Mouse (Mus musculus): Measurements from ENCODE around the gene Wfdc21.
A peak's percentile ranks its signal among the peaks of the same experiment; 100 is the strongest.

Wfdc21 gene

DNA sequence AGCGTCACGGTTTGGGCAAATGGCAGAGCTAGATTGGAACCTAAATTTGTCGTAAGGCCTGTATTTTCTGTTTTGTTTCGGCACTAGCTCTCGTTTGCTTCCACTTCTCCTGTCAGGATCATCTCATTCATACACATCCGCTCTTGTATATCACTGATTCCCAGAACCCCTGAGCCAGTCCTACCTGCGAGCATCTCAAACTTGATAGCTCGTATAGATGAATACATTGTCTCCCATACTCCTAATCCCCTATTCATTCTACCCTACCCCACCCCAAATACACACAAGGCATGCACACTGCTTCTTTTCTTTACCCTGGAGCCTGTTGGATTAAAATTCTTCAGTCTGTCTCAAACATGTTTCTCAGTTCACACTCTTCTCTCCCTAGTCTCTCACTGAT is 7.5 kb downstream of the Wfdc21 start:
- no peak for DNase-seq

- no peak for DNase-seq
These were observed 20.6 kb downstream of the Wfdc21 start for GRCm38 (mm10) chr11:83767306-83767705.

GRCm38 (mm10) chr11:83768976-83769375 is 22.2 kb downstream of the Wfdc21 start:
- DNase-seq: no peak

DNA sequence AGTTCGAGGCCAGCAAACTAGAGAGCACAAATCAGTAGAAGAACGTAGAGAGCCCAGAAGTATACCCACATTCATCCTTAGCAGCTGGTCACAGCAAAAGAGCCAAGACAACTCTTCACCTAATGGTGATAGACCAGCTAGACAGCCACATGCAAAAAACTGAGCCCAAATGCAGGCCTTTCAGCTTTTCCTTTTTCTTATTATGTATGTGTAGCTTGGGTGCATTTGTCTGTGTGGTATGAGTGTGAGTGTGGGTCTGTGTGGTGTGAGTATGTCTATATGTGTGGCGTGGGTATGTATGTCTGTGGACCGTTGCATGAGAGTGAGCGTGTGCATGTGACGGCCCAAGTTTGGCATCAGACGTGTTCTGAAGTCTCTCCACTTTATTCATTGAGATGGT is 24.3 kb downstream of the Wfdc21 start:
- no peak for DNase-seq

DNA sequence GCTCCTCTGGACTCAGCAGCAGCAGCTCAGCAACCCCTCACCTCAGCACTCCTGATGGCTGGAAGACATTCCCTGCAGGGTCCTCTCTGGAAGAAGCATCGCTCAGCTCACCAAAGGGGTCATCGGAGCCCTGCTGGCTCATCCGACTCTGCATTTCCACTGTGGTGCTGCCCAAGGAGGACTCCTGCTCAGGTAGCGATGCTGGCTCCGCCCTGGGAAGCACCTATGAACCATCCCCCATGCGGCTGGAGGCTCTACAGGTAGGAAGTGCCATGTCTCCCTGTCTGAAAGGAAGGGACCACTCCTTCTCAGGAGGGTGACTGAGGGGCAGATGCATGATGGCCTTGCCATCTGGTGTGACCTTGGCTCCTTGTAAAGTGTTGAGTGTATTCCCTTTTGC is 25.6 kb downstream of the Wfdc21 start:
- DNase-seq: no peak

DNA sequence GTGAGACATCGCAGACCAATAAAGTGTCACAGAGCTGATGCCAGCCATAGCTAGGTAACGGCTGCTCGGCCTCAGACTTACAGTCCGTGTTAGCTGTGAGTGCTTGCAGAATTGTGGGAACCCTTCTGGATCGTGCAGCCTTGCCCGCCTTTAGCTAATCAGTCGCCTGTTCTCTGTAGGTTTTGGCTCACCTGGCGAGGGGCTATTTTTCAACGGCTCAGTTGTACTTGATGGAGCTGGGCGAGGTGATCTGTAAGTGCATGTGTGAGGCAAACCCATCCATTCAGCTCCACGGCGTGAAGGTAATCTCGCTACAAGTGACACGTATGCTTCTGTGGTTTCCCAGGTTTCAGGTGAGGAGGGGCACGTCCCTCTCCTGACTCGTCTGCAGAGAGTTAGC is 27.0 kb downstream of the Wfdc21 start:
- no peak for DNase-seq

DNA sequence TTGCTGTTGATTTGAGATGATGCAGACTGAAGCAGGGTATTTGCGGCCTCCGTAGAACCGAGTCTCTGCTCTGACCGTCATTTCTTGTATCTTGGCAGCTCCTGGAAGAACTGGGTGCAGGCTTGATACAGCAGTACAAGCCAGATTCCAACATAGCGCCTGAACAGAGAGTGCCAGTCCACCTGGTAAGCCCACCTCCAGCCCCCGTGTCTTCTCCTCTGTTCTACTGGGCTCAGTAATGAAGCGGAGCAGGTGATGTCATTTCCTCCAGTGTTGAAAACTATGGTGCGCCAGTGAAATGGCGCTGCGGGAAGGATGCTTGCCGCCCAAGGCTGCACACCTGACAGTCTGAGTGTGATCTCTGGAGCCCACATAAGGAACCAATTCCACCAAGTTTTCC is 27.6 kb downstream of the Wfdc21 start:
- no peak for DNase-seq

DNA sequence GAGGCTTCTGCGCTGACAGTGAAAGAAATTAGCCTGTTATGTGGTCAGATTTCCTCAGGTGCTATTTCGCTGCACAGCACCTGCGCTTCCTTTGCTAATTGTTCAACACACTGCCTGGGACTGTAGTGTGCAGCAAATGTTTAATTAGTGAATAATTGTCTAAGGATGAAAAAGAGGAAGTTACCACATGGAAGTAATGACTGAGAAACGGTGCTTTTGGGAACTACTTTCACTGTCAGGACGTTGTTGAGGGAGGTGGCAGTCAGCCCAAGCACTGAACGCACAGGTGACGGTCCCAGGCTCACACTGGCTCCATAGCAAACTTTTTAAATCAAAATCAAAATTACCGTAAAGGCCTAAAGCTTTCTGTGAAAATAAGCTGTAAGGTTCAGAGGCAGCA is 30.1 kb downstream of the Wfdc21 start:
- no peak for DNase-seq

DNA sequence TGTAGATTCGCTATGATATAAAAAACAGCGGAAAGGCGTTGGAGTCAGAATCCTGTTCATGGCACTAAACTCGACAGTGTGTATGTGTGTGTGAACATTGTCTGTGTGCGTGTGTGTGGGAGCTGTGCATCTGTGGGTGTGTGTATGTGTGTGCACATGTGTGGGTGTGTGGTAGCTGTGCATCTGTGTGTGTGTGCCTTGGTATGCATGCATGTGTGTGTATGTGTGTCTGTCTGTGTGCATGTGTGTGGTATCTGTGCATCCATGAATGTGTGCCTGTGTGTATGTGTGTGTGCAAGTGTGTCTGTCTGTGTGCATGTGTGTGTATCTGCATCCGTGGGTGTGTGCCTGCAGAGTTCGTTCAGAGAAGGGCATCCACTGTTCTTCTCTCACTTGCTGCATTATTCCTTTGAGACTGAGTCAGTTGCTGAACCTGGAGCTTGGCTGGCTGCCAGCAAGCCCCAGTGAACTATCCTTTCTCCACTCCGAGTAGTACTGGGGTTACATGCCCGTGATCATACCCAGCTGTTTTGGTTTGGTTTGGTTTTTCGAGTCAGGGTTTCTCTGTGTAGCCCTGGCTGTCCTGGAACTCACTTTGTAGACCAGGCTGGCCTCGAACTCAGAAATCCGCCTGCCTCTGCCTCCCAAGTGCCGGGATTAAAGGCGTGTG is 37.3 kb downstream of the Wfdc21 start:
- DNase-seq: no peak

GRCm38 (mm10) chr11:83784661-83785060 is 37.9 kb downstream of the Wfdc21 start:
- peak; percentile 11 to 21 for DNase-seq

DNA sequence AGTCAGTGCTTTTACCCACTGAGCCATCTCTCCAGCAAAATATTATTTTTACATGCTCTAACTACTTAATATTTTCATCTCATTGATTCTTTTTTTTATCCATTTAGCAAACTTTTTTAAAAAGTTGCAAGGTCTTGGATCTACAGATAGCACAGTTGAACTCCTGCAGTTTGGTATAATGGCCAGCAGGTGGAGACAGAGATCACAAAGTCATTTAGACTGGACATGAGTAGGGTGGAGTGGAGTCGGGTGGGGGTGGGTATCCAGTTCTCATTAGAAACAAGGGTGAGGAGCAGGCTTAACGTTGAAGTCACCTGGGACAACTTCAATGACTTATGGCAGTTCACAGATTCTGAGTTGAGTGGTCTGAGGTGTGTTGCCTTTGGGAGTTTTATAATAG is 38.6 kb downstream of the Wfdc21 start:
- peak; percentile 51 for DNase-seq

DNA sequence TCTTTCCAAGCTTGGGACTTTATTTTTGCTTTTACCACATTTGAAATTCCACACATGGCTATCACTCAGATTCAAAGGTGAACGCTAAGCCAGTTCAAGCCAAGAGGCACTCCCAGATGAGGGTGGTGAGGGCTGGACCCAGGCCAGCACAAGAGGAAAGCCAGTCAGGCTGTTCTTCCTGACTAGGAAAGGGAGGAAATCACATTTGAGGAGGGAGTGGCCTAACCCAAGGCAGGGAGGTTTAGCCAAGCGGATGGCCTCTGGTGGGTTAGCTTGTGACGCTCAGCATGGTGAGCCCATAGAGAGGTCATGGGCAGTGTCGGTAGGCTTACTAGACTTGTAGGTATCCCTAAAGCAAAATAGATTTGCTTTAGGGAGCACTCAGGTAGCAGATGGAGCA is 40.1 kb downstream of the Wfdc21 start:
- no peak for DNase-seq

- DNase-seq: no peak
These were observed 40.8 kb downstream of the Wfdc21 start for GRCm38 (mm10) chr11:83787401-83788021.

DNA sequence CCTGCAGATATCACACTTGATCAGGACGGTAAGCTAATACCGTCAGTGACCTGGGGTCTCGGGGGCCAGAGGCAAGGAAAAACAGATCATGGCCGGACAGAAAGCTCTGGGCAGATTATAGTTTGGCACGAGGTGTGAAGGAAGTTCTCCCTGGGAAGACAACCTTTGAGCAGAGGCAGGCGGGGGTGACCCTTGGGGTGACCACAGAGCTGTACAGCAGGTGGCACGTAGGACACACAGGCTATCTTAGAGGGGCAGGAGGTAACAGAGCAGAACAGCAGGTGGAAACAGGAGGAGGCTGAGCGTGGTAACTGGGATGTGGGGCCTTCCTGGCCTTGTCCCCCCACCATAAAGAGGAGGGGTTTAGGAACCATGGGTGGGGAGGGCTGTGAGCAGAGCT is 41.6 kb downstream of the Wfdc21 start:
- no peak for DNase-seq

- no peak for DNase-seq
These were observed 42.5 kb downstream of the Wfdc21 start for GRCm38 (mm10) chr11:83789259-83789658.

DNA sequence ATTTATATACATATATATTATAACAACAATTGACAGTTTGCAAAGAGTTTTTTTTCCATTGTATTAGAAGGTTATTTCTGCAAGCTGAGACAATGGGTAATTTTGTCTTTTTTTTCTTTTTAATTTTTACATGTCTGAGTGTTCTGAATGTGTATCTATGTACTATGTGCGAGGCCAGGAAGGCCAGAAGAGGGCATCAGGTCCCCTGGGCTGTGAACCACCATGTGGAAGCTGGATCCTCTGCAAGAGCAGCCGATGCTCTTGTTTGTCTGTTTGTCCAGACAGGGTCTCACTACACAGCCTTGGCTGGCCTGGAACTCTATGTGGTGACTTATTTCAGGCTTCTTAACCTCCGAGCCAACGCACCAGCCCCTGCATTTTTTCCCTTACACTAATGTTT is 44.4 kb downstream of the Wfdc21 start:
- no peak for DNase-seq

GRCm38 (mm10) chr11:83792316-83792914 is 45.7 kb downstream of the Wfdc21 start:
- no peak for DNase-seq

DNA sequence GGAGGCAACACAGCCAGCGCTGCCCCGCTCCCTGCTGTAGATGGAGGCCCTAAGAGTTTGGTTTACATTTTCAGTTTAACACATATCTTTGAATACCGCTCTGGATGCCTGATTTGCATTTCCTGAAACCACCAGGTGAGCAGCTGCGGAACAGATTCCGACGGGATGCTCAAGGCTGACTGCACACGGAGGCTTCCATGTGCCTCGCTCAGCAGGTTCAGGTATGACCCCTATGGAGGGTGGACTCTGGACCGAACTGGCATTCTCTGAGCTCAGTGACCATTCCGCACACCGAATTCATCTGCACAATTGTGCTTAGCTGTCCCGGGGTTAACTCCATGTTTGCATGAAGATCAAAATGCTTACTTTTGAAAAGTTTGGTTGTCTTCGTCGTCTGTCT is 46.5 kb downstream of the Wfdc21 start:
- DNase-seq: no peak

DNA sequence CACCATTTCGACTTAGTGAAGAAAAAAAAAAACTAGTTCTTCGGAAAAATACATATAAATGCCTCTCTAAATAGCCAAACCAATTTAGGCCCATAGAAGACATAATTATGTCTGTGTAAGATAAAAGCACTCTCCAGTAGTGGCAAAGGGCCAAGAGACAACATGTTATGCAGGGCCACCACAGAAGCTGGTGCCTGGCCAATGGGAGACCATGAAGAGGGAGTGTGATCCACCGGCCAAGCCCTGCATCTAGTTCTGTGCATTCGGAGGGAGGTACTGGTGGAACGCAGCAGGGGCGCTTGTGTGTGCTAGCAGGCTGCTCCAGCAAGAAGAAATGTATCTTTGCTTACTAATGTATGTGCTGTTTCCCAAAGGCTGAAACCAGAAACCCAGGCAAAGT is 49.4 kb downstream of the Wfdc21 start:
- DNase-seq: no peak

DNA sequence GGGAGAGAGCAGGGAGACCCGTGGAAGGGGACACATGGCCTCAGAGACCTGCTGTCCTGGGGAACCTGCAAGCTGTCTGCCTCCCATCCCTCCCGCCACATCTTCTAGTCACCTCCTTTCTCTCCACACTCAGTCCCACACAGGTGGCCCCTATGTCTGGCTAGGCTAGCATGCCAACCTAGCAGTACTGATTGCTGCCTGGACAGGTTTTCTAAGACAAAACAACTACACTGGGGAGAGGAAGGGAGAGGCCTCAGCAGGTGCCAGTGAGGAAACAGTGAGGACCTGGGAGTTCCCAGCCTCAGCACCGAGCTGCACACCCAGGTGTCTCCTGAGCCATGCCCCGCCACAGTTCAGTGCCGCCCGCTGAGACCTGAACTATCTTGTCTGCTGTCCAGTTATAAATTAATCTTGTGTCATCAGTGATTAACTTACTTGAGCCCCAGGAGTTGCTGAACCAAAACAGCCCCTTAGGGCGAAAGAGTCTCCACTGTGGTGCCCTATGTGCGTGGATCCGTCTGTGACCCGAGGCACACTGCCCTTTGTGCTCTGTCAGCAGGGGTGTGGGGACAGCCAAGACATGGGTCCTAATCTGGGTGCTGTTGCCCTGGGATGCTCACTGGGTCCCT is 50.4 kb downstream of the Wfdc21 start:
- DNase-seq: no peak

DNA sequence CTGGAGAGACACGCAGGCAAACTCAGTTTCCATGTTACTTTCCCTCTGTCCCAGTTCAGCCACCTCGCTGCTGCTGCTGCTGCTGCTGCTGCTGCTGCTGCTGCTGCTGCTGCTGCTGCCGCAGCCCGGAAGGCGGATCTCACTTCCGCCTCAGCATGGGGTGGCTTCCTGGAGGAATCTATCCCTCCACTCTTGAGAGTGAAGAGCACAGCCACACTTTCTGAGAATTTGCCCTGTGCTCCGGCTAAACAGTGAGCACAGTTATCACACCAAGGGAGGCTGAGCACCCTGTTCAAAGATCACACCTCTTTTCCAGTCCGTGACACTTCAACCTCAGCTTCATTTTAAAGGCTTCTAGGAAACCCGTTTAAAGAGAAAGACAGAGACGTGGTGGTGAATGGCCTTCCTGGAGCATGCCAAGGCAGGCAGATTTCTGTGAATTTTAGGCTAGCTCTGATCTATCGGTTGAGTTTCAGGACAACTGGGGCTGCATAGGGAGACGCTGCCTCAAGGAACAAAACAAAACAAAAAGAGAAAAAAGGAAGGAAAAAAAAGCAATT is 53.2 kb downstream of the Wfdc21 start:
- DNase-seq: no peak

- DNase-seq: peak in 1 of 2 experiments; percentile 19
These were observed 55.4 kb downstream of the Wfdc21 start for GRCm38 (mm10) chr11:83802166-83802565.
